Mouse (Mus musculus) adrenal gland (tissue): ENCODE results near the gene Olfr643.

ENCODE experiments used
- intact Hi-C: fragments of 180-260 bp; cut with DNase I; formaldehyde crosslinking; loops from one replicate; pipeline ENCODE4 v1.15.1; 2025
- long read RNA-seq, 2 experiments: library from polyadenylated mRNA; unstranded; transcript quantifications; one replicate each; pipeline ENCODE4 v2.0.0; 2020; ENCODE audit warnings: borderline replicate concordance in 1 of 2; ENCODE audit not compliant: insufficient replicate concordance in 1 of 2

Gene Olfr643
- long read RNA-seq, experiment 1, result 0 reads
- long read RNA-seq, experiment 2, result 0 reads

DNA sequence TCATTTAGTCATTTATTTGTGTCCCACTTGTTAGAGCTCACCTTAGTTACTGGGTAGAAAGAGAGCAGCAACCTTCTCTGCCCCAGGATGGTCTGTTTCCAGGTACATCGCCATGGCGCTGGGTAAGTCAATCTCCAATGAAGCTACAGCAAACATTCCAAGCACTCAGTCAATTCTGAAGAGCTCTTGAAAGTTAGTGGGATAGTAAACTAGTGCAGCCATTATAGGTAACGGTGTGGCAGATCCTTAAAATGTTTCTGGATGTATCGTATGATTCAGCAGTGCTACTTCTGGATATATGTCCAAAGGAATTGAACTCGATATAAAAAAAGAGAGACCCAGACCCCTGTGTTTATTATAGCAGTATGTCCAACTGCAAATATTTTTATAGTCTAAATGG, at the start of gene Olfr643:
Gene Olfr643 (minus strand): TSS at position 101 of the 400 bp plus-strand sequence.
- intact Hi-C loops, result no loop called here

DNA sequence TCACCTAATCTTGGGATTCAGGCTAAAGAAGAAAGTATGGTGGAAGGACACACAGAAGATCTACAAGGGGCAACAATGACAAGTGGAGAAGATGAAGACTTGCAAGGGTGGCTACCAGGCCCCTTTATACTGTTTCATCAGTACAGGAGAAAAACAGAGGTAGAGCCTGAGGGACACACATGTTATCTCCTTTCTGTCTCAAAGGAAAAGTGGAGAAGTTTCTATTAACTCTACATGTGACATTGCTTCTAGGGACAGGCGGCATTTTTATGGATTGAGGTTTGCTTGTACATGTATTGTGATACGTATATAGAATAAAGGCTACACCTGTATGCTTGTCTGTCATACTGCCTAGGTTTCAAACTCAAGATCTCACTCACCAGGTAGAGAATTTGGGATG, 46.1 kb upstream of the Olfr643 start, which contains the start of gene Olfr648:
Gene Olfr648 (minus strand): TSS at position 101 of the 400 bp plus-strand sequence.
- intact Hi-C loops, result no loop called here

DNA sequence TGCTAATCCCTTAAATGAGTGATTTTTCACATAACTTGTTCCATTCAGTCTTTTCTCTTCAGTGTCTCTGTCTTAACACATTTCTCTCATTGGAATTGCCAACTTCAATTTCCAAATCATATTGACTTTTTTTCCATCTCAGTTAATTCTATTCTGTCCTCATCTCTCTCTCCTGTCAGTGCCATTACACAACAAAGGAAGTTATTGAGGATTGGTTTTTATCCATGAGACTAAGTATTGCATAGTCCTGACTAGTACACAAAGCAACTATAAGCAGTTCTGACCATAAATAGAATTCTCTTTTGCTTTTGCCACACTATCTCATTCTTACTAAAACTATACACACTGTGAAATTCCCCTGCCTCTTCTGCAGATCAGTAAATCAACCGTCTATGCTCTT, 41.9 kb upstream of the Olfr643 start:
- intact Hi-C loops, result no loop called here

DNA sequence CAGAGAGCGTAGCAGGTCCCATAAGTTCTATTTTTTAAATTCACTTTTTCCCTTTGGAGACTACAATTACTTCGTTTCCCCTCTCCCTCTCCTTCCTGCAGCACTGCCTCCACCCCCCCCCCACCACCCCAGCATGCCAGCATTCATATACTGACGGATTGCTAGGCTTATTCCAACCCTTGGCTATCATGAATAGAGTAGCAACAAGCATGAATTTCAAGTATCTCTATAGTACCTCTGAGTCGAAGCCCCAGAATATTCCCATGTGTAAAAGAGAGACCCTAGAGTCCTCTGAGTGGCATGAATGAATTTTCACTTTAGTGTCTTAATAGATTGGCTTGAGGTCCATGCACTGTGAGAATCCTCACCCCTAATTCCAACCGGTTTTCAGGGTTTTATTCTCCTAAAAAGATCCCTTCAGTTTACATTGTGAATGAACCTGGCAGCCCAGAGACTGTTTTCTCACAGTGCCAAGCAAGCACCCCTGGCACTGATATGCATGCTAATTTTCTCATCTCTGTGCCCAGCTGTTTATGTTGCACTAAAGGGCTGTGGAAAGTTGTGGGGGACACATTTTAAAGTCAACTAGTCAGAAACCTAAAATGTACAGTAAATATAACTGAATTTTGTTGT, 41.3 kb upstream of the Olfr643 start:
- intact Hi-C loops, result no loop called here

DNA sequence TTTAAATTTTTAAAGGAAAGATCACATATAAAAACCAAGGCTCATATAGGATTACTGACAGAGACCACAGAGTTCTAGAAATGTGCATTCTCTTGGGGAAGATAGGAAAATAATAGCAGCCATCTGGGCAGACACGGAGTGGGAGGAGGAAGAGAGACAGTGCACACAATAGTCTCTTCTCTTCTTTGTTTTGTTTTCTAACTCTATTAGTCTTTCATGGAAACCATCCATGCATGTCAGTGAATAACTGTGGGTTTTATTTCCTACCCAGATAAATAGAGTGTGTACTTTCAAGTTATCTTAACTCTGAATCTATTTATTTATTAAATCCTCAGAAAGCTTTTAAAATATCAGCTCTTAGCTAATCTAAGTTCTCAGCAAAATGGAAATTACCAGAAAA, 37.9 kb upstream of the Olfr643 start:
- intact Hi-C loops, result no loop called here

DNA sequence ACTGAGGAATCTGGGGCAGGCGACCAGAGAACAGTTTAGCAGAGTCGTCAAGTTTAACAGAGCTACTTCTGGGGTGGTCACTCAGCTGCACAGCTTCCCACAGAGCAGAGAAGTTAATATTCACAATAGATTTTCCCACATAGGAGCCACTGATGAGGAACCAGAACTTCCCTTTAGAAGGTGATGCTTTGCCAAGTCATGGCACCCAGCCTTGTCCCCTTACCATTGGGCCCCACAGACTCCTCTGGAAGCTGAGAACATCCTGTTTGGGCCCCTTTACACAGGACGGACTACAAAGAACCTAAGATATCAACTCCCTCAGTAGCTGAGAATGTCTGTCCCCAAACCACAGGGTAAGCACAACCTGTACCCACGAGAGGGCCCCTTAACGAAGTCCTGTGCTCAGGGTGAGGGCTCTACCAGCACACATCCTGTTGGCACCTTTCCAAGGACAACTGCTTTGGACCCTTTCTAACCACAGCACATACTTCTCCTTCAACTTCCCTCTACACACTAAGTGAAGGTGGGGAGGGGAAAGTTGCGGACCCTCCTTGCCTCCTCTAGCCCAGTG, 32.5 kb upstream of the Olfr643 start:
- intact Hi-C loops, result no loop called here

DNA sequence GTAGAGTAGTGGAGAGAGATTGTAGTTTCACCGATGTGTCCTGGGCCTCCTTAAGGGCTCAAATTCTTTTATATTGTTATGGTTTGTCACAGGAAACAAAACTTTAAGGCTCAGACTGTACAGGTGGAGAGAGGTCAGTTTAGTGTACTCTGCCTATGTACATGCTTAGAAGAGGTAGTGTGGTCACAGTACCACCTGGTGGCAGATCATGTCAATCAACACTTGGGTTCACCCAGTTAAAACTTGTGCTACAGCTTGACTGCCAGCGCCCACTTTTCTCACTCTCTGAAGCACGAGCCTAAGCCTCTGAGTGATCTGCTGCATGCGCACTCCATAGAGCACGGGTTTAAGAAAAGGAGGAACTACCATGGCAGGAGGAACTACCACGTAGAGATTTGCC, 29.9 kb upstream of the Olfr643 start:
- intact Hi-C loops, result no loop called here

DNA sequence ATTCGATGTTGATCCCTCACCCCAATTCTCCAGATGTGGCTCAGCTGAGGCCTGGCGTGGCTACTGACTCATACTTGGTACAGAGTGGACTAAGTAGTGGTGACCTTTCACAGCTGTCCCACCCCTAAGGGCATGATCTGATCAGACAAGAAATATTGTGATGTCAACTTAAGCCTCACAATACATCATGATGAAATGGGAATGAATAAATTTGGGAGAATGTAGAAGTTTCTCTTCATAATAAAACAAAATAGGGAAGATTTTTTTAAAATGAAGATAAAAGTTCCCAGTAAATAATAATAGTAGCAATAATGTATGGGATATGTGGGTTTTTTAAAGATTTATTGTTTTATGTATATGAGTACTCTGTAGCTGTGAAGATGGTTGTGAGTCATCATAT, 13.3 kb upstream of the Olfr643 start, which contains the start of gene Ubqlnl:
Gene Ubqlnl (minus strand): TSS at position 101 of the 400 bp plus-strand sequence.
- intact Hi-C loops, result no loop called here

DNA sequence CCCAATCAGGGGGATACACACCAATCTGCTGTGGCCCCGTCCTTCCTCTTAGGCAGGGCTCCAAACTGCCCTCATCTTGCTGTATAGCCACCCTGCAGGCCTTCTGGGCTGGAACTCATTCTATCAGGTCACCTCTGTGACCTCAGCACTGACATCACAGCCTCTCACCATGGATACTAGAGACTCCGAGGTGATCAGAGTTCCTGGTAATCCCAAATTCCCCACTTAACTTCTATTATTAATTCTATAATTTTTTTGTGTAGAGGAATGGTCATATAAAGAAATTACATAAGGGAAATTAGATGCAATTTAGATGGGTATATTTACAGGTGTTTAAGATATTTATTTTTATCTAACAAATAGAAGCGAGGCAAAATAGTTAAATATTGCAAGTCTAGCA, 6.0 kb upstream of the Olfr643 start, which contains the start of gene Ubqln3:
Gene Ubqln3 (minus strand): TSS at position 101 of the 400 bp plus-strand sequence.
- intact Hi-C loops, result no loop called here

DNA sequence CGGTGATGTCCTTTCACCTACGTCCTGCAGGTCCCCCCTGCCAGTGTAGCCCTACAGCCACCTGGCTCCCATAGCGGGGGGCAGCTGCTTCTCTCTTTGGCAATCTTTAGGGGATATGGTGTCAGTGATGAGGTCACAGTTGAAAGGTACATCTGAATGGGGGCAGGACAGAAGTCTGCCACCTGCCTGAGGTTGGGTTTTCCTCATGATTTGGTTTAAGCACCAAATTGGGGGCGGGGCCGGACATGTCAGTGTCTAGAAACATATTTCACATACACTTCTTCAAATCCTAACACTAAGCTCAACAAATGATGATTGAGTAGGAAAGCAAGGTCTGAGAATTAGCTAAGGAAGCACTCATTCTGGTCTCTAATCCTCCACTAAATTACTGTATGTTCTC, 7.5 kb downstream of the Olfr643 start, which contains the start of gene Ubqln5:
Gene Ubqln5 (minus strand): TSS at position 101 of the 400 bp plus-strand sequence.
- intact Hi-C loops, result no loop called here

DNA sequence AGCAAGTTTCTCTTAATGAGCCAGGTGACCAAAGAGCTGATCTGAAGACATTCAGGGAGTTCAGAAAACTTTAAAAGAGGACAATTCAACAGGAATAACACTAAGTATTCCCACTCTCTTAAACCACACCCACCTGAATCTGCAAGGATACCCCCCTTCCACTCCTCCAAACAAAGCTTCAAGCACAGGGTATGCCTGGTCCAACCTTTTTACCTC, 32.5 kb downstream of the Olfr643 start, which contains the start of gene Olfr646:
Gene Olfr646 (plus strand): TSS at position 117 of the 216 bp plus-strand sequence.
- intact Hi-C loops, result no loop called here

DNA sequence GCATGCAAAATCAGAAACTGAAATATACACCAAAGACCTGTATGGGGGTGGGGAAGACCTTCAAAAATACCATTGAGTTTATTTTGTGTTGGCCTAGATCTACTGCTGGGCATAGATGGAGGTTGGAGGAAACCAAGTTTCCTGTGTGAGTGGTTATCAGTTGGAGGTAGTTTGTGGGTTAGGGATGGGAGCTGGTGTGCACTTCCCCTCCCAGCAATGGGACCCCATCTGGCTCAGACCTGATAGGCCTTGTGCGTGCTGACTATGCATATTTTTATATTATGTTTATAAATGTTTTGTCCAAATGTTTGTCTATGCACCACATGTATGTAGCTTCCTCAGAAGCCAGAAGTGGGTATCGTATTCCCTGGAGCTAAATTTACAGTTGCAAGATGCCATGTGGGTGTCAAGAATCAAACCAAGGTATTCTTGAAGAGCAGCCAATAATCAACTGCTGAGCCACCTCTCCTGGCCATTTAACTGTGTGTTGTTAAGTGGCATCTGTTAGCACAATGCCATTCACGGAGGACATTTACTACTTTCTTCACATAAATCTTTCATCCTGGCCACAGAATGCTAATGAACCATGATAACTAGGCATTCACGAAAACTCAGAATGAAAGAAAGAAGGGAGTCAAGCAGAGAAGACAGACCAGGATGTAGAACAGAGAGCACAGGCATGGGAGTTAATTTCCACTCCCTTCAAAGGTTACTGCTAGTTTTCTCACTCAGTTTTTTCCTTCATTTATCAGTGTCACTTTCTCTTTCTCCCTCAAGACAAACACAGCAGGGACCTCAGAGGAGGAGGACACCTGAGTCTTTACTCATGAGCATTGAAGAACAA, 33.1 kb downstream of the Olfr643 start:
- intact Hi-C loops, result no loop called here

DNA sequence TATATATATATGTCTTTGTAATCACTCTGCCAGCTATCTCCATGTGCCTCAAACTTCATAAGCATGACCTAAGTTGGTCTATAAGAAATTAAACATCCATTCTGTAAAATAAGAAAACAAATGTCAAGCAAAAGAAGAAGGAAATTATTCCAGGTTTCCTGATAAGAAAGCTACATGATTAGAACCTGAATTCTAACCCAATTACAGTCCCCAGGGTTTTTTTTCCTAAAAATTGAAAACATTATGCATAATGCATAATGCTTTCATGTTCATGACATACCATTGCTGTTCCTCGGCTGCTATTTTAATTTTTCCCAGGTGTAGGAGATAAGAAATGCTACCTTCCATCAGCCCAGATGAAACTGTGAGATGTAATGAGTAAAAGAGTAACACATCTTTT, 51.8 kb downstream of the Olfr643 start, which contains the start of gene Olfr645:
Gene Olfr645 (minus strand): TSS at position 101 of the 400 bp plus-strand sequence.
- intact Hi-C loops, result no loop called here

DNA sequence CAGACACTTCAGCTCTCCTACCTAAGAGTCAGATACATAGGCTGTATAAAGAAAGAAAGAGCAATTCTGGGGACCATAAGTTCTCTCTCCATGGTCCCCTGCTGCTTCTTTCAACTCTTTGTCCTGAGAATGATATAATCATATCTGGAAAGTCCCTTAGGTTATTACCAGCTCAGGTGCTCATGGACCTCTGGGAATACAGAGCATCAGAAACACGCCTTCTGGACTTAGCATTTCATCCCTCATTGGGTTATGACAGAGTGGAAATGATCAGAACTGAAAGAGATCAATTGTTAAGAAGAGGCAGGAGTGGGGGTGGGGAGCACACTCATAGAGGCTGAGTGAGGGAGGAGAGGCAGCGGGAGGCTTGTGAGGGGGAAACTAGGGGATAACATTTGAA, 65.4 kb downstream of the Olfr643 start, which contains the start of gene Olfr644:
Gene Olfr644 (minus strand): TSS at position 101 of the 400 bp plus-strand sequence.
- intact Hi-C loops, result no loop called here

DNA sequence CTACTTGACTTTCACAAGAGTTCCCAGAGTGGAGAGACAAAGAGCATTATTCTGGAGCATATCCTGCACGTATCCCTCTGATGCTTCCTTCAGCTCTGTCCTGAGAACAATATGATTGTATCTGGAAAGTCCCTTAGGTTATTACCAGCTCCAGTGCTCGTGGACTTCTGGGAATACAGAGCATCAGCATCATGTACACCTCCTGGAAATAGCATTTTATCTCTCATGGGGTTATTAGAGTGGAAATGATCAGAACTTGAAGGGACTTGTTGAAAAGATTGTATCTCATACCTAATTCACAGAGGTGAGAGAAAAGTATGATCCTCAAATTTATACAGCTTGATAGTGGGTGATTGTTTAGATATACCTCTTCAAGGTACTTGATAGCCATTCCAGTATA, 75.9 kb downstream of the Olfr643 start, which contains the start of gene 4930516K23Rik:
Gene 4930516K23Rik (minus strand): TSS at position 101 of the 400 bp plus-strand sequence.
- intact Hi-C loops, result no loop called here

DNA sequence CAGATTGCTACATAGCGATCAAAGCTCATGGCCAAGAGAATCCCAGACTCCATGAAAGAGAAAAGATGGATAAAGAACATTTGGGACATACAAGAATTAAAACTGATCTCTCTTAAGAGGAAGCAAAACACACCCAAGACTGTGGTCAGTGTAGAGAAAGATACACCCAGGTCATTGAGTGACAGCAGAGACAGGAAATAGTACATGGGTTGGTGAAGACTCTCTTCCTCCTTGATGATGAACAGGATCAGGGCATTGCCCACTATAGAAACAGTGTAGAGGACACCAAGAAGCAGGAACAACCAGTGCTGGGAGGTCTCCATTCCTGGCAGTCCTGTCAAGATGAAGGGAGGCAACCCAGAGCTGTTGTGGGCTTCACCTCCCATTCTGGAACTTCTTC, 78.0 kb downstream of the Olfr643 start:
- intact Hi-C loops, result no loop called here

DNA sequence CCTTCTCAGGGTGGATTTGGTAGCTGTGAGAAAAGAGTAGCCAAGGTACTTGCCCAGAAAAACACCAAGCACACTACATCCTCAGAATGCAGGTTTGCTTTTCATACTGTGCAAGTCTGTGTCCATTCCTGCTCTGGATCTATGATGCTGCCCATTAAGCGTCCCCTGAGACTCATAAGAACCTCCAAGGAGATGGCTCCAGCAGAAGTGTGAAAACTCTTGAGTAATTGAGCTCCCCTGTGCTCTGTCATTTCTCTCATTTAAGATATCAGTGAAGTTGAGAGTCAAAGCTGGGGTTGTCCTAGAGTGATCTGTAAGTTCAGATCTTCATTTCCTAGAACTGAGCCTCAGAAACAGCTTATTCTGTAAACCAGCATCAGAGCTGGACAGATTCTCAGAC, 84.6 kb downstream of the Olfr643 start, which contains the start of gene Olfr642:
Gene Olfr642 (minus strand): TSS at position 101 of the 400 bp plus-strand sequence.
- intact Hi-C loops, result no loop called here

DNA sequence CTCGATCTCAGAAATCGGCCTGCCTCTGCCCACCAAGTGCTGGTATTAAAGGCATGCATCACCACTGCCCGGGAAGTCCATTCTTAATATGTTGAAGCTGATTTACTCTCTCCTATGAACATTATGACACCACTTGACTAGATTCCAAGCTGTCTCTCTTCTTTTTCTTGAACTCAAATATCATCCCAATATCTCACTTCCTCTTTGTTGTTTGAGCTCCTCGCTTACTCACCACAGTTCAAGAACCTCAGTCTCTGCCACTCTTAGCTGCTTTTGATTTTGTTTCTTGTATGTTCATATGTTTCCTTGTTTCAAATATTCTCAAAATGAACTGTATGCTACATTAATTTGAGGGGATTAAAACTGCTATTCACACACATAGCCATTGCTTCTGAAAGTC, 86.5 kb downstream of the Olfr643 start:
- intact Hi-C loops, result no loop called here

DNA sequence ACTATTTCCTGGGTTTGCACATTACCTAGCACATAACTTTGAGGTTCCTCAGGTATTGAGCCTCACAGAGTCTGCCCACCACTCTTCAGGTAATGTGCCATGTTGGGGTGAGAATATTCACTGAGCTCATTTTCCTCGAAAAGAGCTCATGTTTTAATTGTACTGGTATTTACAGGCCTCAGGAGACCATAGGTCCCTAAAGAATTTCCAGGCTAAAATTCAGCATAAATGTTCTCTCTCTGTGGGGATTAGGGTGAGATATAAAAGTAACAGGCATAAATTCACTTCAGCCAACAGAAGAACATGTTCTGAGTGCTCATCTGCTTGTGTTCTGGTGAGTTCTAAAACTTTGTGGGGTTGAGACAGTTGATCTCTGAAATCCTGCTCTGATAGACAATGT, 102.1 kb downstream of the Olfr643 start, which contains the start of gene Olfr641:
Gene Olfr641 (plus strand): TSS at position 301 of the 400 bp plus-strand sequence.
- intact Hi-C loops, result no loop called here

DNA sequence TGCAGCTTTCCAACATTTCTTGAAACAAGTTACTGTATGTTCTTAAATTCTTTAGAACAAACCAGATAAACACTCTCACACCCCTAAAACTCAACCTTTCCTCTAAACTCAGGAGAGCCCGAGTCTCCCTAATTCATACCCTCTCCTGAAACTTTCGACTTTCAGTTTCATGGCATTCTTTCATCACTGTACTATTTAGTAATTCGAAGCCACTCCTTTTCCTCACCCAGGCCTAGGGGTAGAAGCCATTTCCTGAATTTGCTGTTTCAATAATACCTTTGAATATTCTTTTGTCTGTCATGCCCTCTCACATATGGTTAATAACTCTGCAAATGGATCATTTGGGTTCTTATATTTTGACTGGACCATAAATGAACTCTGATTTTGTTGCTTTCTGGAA, 110.2 kb downstream of the Olfr643 start:
- intact Hi-C loops, result no loop called here

DNA sequence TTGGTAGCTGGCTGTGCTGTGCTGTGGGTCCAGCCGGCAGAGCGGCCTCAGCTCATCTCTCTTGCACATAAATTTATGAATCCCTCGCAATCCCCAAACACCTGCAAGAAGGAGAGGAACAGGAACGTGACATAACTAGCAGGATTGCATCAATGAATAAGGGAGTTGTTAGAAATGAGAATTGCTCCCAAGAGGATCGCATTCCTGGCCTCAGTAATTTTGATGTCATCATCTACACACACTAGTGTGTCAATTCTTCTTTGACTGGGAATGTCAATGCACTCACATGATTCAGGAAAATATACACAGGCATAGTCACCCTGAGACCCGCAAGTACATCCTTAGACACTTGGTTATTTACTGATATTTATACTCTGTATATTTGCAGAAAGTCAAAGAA, 111.7 kb downstream of the Olfr643 start, which contains the start of gene Olfr640:
Gene Olfr640 (minus strand): TSS at position 101 of the 400 bp plus-strand sequence.
- intact Hi-C loops, result no loop called here

DNA sequence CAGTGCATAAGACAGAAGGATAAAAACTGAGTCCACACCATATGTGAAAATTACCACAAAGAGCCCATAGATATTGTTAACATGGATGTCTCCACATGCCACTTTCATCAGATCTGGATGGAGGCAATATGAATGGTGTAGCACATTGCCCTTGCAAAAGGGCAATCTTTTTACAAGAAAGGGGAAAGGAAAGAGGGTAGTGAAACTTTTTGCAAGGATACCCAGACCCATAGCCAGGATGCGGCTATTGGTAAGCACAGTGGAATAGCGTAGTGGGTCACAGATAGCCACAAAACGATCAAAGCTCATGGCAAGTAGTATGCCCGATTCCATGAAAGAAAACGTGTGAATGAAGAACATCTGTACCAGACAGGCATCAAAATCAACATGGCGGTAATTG, 115.6 kb downstream of the Olfr643 start:
- intact Hi-C loops, result no loop called here
